Mouse (Mus musculus): ENCODE data around the gene Zfp598.

GRCm38 (mm10) chr17:24677500-24678080 lies 8.1 kb downstream of the Zfp598 start:
- no peak for TF ChIP-seq GATA1 (IDR thresholded peaks at IDR 0.05; ENCODE audit: low read length)
- TF ChIP-seq TAL1 (IDR thresholded peaks at IDR 0.05; ENCODE audit: low read length), result no peak

Data from erythroblast, embryonic 14.5 days (primary cell).